Mouse (Mus musculus): Measurements from ENCODE around the gene Rufy4. TPM values are rescaled to one million over a fixed set of nuclear protein-coding genes. Genes with fewer than 3 reads are reported as not detected.

Gene Rufy4
- polyA plus RNA-seq, 1 experiment from 2014 or later, result 0.45 TPM

- H3K36me3 ChIP-seq (ENCODE audit: control insufficient read depth, insufficient read depth), result no peaks in the 10 kb centered on the region
- no peak overlapping the region; the same call in 1 of the 2 replicates for H3K9ac ChIP-seq (ENCODE audit: low read length)
- H3K9me3 ChIP-seq (replicated peaks; ENCODE audit: control insufficient read depth, low read length), result no peaks in the 10 kb centered on the region
- no peak for ATAC-seq (replicated peaks; ENCODE audit: extremely low read depth, insufficient read depth, low FRiP score)
- H3K4me2 ChIP-seq (ENCODE audit: low read depth, low read length), result no peak overlapping the region
- H3K4me3 ChIP-seq (ENCODE audit: low read length), result no peak overlapping the region
- H3K27me3 ChIP-seq (ENCODE audit: control insufficient read depth, insufficient read depth, low read length), result no peaks in the 10 kb centered on the region; the same call in 1 of the 2 replicates
- H3K27ac ChIP-seq (ENCODE audit: low read length), result no peak overlapping the region
- peaks cover 29% of the 10 kb centered on the region for H3K4me1 ChIP-seq (ENCODE audit: control insufficient read depth, insufficient read depth, low read length)
- 59% methylated on average over 6 of the region's 6 CpGs for WGBS
Observed at GRCm38 (mm10) chr1:74111696-74112030, 13.7 kb upstream of the Rufy4 start.

GRCm38 (mm10) chr1:74113071-74113470 is 12.3 kb upstream of the Rufy4 start:
- H3K4me1 ChIP-seq (ENCODE audit: control insufficient read depth, insufficient read depth, low read length), result peaks cover 23% of the 10 kb centered on the region
- no peaks in the 10 kb centered on the region for H3K9me3 ChIP-seq (replicated peaks; ENCODE audit: control insufficient read depth, low read length)
- no peak overlapping the region for H3K4me3 ChIP-seq (ENCODE audit: low read length)
- no peak overlapping the region; the same call in 1 of the 2 replicates for H3K9ac ChIP-seq (ENCODE audit: low read length)
- 49% methylated on average over 3 of the region's 3 CpGs for WGBS
- no peak overlapping the region for H3K27ac ChIP-seq (ENCODE audit: low read length)
- no peak for ATAC-seq (replicated peaks; ENCODE audit: extremely low read depth, insufficient read depth, low FRiP score)
- no peaks in the 10 kb centered on the region for H3K36me3 ChIP-seq (ENCODE audit: control insufficient read depth, insufficient read depth)
- H3K27me3 ChIP-seq (ENCODE audit: control insufficient read depth, insufficient read depth, low read length), result no peaks in the 10 kb centered on the region
- H3K4me2 ChIP-seq (ENCODE audit: low read depth, low read length), result no peak overlapping the region

GRCm38 (mm10) chr1:74117876-74118275 is 7.5 kb upstream of the Rufy4 start:
- Histone ChIP-seq H3K4me3 (ENCODE audit: low read length) (no peak overlapping the region), H3K36me3 (ENCODE audit: control insufficient read depth, insufficient read depth) (no peaks in the 10 kb centered on the region), H3K27ac (ENCODE audit: low read length) (no peak overlapping the region), H3K4me2 (ENCODE audit: low read depth, low read length) (no peak overlapping the region), H3K9me3 (replicated peaks; ENCODE audit: control insufficient read depth, low read length) (no peaks in the 10 kb centered on the region), H3K9ac (ENCODE audit: low read length) (no peak overlapping the region), H3K27me3 (ENCODE audit: control insufficient read depth, insufficient read depth, low read length) (no peaks in the 10 kb centered on the region), H3K4me1 (ENCODE audit: control insufficient read depth, insufficient read depth, low read length) (peaks cover 36% of the 10 kb centered on the region)
- no peak for ATAC-seq (replicated peaks; ENCODE audit: extremely low read depth, insufficient read depth, low FRiP score)
- WGBS, result 86% methylated on average over 6 of the region's 6 CpGs

GRCm38 (mm10) chr1:74119115-74119514 is 6.2 kb upstream of the Rufy4 start:
- Histone ChIP-seq H3K4me3 (ENCODE audit: low read length) (no peak overlapping the region), H3K9ac (ENCODE audit: low read length) (no peak overlapping the region), H3K4me2 (ENCODE audit: low read depth, low read length) (no peak overlapping the region), H3K27ac (ENCODE audit: low read length) (peak overlapping the region; percentile 5; the same call in 1 of the 2 replicates), H3K4me1 (ENCODE audit: control insufficient read depth, insufficient read depth, low read length) (peaks cover 33% of the 10 kb centered on the region), H3K36me3 (ENCODE audit: control insufficient read depth, insufficient read depth) (no peaks in the 10 kb centered on the region), H3K9me3 (replicated peaks; ENCODE audit: control insufficient read depth, low read length) (no peaks in the 10 kb centered on the region), H3K27me3 (ENCODE audit: control insufficient read depth, insufficient read depth, low read length) (no peaks in the 10 kb centered on the region)
- WGBS, result 82% methylated on average over 1 of the region's 1 CpGs
- 0 out of 2 replicates have a peak, but pooled peaks have one; percentile 18 for ATAC-seq (replicated peaks; ENCODE audit: extremely low read depth, insufficient read depth, low FRiP score)

GRCm38 (mm10) chr1:74121138-74121537 is 4.2 kb upstream of the Rufy4 start:
- no peak overlapping the region for H3K9ac ChIP-seq (ENCODE audit: low read length)
- H3K4me1 ChIP-seq (ENCODE audit: control insufficient read depth, insufficient read depth, low read length), result peaks cover 33% of the 10 kb centered on the region
- no peak overlapping the region for H3K4me2 ChIP-seq (ENCODE audit: low read depth, low read length)
- no peaks in the 10 kb centered on the region for H3K36me3 ChIP-seq (ENCODE audit: control insufficient read depth, insufficient read depth)
- H3K9me3 ChIP-seq (replicated peaks; ENCODE audit: control insufficient read depth, low read length), result no peaks in the 10 kb centered on the region
- peaks cover 4% of the 10 kb centered on the region; the same call in 1 of the 2 replicates for H3K27me3 ChIP-seq (ENCODE audit: control insufficient read depth, insufficient read depth, low read length)
- no peak for ATAC-seq (replicated peaks; ENCODE audit: extremely low read depth, insufficient read depth, low FRiP score)
- H3K4me3 ChIP-seq (ENCODE audit: low read length), result no peak overlapping the region
- 80% methylated on average over 7 of the region's 7 CpGs for WGBS
- no peak overlapping the region for H3K27ac ChIP-seq (ENCODE audit: low read length)

GRCm38 (mm10) chr1:74121821-74122576 is 3.3 kb upstream of the Rufy4 start:
- Histone ChIP-seq H3K4me2 (ENCODE audit: low read depth, low read length) (peak overlapping the region; percentile 94), H3K27me3 (ENCODE audit: control insufficient read depth, insufficient read depth, low read length) (peaks cover 4% of the 10 kb centered on the region; the same call in 1 of the 2 replicates), H3K9ac (ENCODE audit: low read length) (no peak overlapping the region; the same call in 1 of the 2 replicates), H3K27ac (ENCODE audit: low read length) (peak overlapping the region; percentile 84), H3K36me3 (ENCODE audit: control insufficient read depth, insufficient read depth) (no peaks in the 10 kb centered on the region), H3K4me3 (ENCODE audit: low read length) (no peak overlapping the region), H3K4me1 (ENCODE audit: control insufficient read depth, insufficient read depth, low read length) (peaks cover 33% of the 10 kb centered on the region), H3K9me3 (replicated peaks; ENCODE audit: control insufficient read depth, low read length) (no peaks in the 10 kb centered on the region)
- ATAC-seq (replicated peaks; ENCODE audit: extremely low read depth, insufficient read depth, low FRiP score), result peak; percentile 39; the same call in 1 of the 2 replicates
- WGBS, result 29% methylated on average over 9 of the region's 9 CpGs

- Histone ChIP-seq H3K9ac (ENCODE audit: low read length) (no peak overlapping the region; the same call in 1 of the 2 replicates), H3K27ac (ENCODE audit: low read length) (no peak overlapping the region; the same call in 1 of the 2 replicates)
Observed at GRCm38 (mm10) chr1:74123215-74123614, 2.1 kb upstream of the Rufy4 start.

GRCm38 (mm10) chr1:74124021-74124981 is 1.0 kb upstream of the Rufy4 start, which contains the start of gene Tns1:
Tns1 (minus strand) TSS chr1:74124449.
- Histone ChIP-seq H3K4me1 (ENCODE audit: control insufficient read depth, insufficient read depth, low read length) (peaks cover 27% of the 10 kb centered on the region), H3K36me3 (ENCODE audit: control insufficient read depth, insufficient read depth) (no peaks in the 10 kb centered on the region), H3K4me3 (ENCODE audit: low read length) (peak within 1 kb of the TSS; percentile 74), H3K4me2 (ENCODE audit: low read depth, low read length) (peak within 1 kb of the TSS; percentile 94), H3K27ac (ENCODE audit: low read length) (peak within 1 kb of the TSS; percentile 76), H3K27me3 (ENCODE audit: control insufficient read depth, insufficient read depth, low read length) (peaks cover 4% of the 10 kb centered on the region; the same call in 1 of the 2 replicates), H3K9me3 (replicated peaks; ENCODE audit: control insufficient read depth, low read length) (no peaks in the 10 kb centered on the region), H3K9ac (ENCODE audit: low read length) (peak within 1 kb of the TSS; percentile 90)
- WGBS, result 1% methylated on average over 83 of the region's 84 CpGs
- ATAC-seq (replicated peaks; ENCODE audit: extremely low read depth, insufficient read depth, low FRiP score), result peak; percentile 84

More at GRCm38 (mm10) chr1:74123215-74123614, 2.1 kb upstream of the Rufy4 start:
- ATAC-seq (replicated peaks; ENCODE audit: extremely low read depth, insufficient read depth, low FRiP score), result no peak
- Histone ChIP-seq H3K36me3 (ENCODE audit: control insufficient read depth, insufficient read depth) (no peaks in the 10 kb centered on the region), H3K27me3 (ENCODE audit: control insufficient read depth, insufficient read depth, low read length) (peaks cover 4% of the 10 kb centered on the region; the same call in 1 of the 2 replicates), H3K4me3 (ENCODE audit: low read length) (peak overlapping the region; percentile 74; the same call in 1 of the 2 replicates), H3K9me3 (replicated peaks; ENCODE audit: control insufficient read depth, low read length) (no peaks in the 10 kb centered on the region), H3K4me1 (ENCODE audit: control insufficient read depth, insufficient read depth, low read length) (peaks cover 33% of the 10 kb centered on the region), H3K4me2 (ENCODE audit: low read depth, low read length) (peak overlapping the region; percentile 94)
- WGBS, result 66% methylated on average over 8 of the region's 8 CpGs
